Mouse (Mus musculus) myocyte (in vitro differentiated cells): ENCODE measurements at regions not wholly inside any gene's neighbourhood (a gene's known extent, or its start where the extent isn't known, plus 50 kb on each side); places are given as distances from the start of the nearest gene placed in this dataset.

Experiments
- E2F4 ChIP-seq: IDR thresholded peaks from one replicate; pipeline ENCODE4 v1.6.1; 2011; ENCODE audit warnings: mild to moderate bottlenecking, control low read depth, moderate library complexity; ENCODE audit not compliant: insufficient read depth
- MAX ChIP-seq: IDR thresholded peaks from one replicate; pipeline ENCODE4 v1.6.1; 2011; ENCODE audit warnings: low read depth, mild to moderate bottlenecking, control low read depth
- MYOD1 ChIP-seq, 3 experiments: IDR thresholded peaks; one replicate each; pipeline ENCODE4 v1.6.1; 2011; ENCODE audit warnings: control low read depth in 2 of 3, low read depth in 2 of 3, mild to moderate bottlenecking in 2 of 3, moderate library complexity in 1 of 3; ENCODE audit not compliant: insufficient read length in 2 of 3, control insufficient read depth in 1 of 3
- MYOG ChIP-seq, 3 experiments: IDR thresholded peaks; one replicate each; pipeline ENCODE4 v1.6.1; 2011; ENCODE audit warnings: control low read depth in 2 of 3, low read depth in 2 of 3, mild to moderate bottlenecking in 2 of 3; ENCODE audit not compliant: insufficient read length in 2 of 3, control insufficient read depth in 1 of 3, insufficient read depth in 1 of 3
- POLR2A ChIP-seq: IDR thresholded peaks from one replicate; pipeline ENCODE4 v1.6.1; 2011; ENCODE audit warnings: low read depth, mild to moderate bottlenecking, control low read depth, moderate library complexity; ENCODE audit not compliant: insufficient read length
- POLR2AphosphoS2 ChIP-seq: IDR thresholded peaks from one replicate; pipeline ENCODE4 v1.6.1; 2011; ENCODE audit warnings: low read depth, control low read depth; ENCODE audit not compliant: insufficient read length
- REST ChIP-seq: IDR thresholded peaks from one replicate; pipeline ENCODE4 v1.6.1; 2011; ENCODE audit warnings: mild to moderate bottlenecking, control low read depth, moderate library complexity; ENCODE audit not compliant: insufficient read depth, insufficient read length
- USF1 ChIP-seq: IDR thresholded peaks from one replicate; pipeline ENCODE4 v1.6.1; 2011; ENCODE audit warnings: low read depth, mild to moderate bottlenecking, control low read depth, moderate library complexity

DNA sequence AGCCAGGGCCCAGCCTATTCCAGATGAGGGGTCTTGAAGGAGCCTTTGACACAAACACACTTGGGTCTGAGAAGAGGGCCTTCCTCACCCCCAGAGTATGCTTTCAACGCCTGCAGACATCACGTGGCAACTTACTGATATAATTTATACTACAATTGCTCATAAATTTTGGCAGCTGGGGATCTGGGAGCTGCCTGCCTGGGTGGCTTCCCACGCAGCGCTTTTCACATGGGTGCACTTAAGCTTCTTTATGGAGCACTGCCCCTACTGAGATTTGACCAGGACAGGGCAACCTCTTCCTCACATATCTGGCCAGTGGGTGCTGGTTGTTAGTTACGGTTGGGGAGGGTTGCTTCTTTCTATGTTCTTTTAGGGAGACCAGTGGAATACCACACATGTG lies 61.6 kb downstream of the Spesp1 start:
- TF ChIP-seq POLR2A (no peak), E2F4 (no peak), MYOD1 (IDR thresholded peaks at IDR 0.05; ENCODE audit: control insufficient read depth in 1 of 3, insufficient read length in 2 of 3, low read depth in 2 of 3) (no peak), USF1 (no peak), POLR2AphosphoS2 (no peak), MYOG (IDR thresholded peaks at IDR 0.05; ENCODE audit: control insufficient read depth in 1 of 3, insufficient read depth in 1 of 3, insufficient read length in 2 of 3, low read depth in 2 of 3) (no peak), REST (no peak), MAX (no peak)
